Mouse (Mus musculus): ENCODE results near the gene Myl12a.

Myl12a gene

GRCm38 (mm10) chr17:71002744-71003094, at the start of gene Myl12a:
TSS of gene Myl12a (minus strand) at chr17:71002878.
- no peak for DNase-seq (ENCODE audit: low spot score)

- DNase-seq (ENCODE audit: low spot score), result no peak
Measured at GRCm38 (mm10) chr17:71049292-71049691, 46.6 kb upstream of the Myl12a start.

GRCm38 (mm10) chr17:71046856-71047255, 44.2 kb upstream of the Myl12a start:
- DNase-seq (ENCODE audit: low spot score), result no peak

GRCm38 (mm10) chr17:71045591-71045990, 42.9 kb upstream of the Myl12a start:
- DNase-seq (ENCODE audit: low spot score), result no peak

GRCm38 (mm10) chr17:71042645-71043044, 40.0 kb upstream of the Myl12a start:
- DNase-seq (ENCODE audit: low spot score), result no peak

GRCm38 (mm10) chr17:71040582-71040880, 37.9 kb upstream of the Myl12a start:
- DNase-seq (ENCODE audit: low spot score), result no peak

- DNase-seq (ENCODE audit: low spot score), result no peak
Measured at GRCm38 (mm10) chr17:71039851-71040581, 37.3 kb upstream of the Myl12a start.

- DNase-seq (ENCODE audit: low spot score), result no peak
Measured at GRCm38 (mm10) chr17:71038812-71039211, 36.1 kb upstream of the Myl12a start.

GRCm38 (mm10) chr17:71037188-71037587, 34.5 kb upstream of the Myl12a start:
- no peak for DNase-seq (ENCODE audit: low spot score)

- DNase-seq (ENCODE audit: low spot score), result no peak
Measured at GRCm38 (mm10) chr17:71034472-71034871, 31.8 kb upstream of the Myl12a start.

GRCm38 (mm10) chr17:71032719-71033118, 30.0 kb upstream of the Myl12a start:
- DNase-seq (ENCODE audit: low spot score), result no peak

- no peak for DNase-seq (ENCODE audit: low spot score)
Measured at GRCm38 (mm10) chr17:71027186-71027585, 24.5 kb upstream of the Myl12a start.

GRCm38 (mm10) chr17:71025922-71026321, 23.2 kb upstream of the Myl12a start:
- no peak for DNase-seq (ENCODE audit: low spot score)

- DNase-seq (ENCODE audit: low spot score), result no peak
Measured at GRCm38 (mm10) chr17:71024071-71024470, 21.4 kb upstream of the Myl12a start.

- DNase-seq (ENCODE audit: low spot score), result no peak
Measured at GRCm38 (mm10) chr17:71022841-71023240, 20.2 kb upstream of the Myl12a start.

GRCm38 (mm10) chr17:71019860-71020259, 17.2 kb upstream of the Myl12a start:
- no peak for DNase-seq (ENCODE audit: low spot score)

GRCm38 (mm10) chr17:71019309-71019655, 16.6 kb upstream of the Myl12a start:
- no peak for DNase-seq (ENCODE audit: low spot score)

- DNase-seq (ENCODE audit: low spot score), result no peak
Measured at GRCm38 (mm10) chr17:71018616-71019308, 16.1 kb upstream of the Myl12a start.

- DNase-seq (ENCODE audit: low spot score), result no peak
Measured at GRCm38 (mm10) chr17:71018151-71018550, 15.5 kb upstream of the Myl12a start.

- no peak for DNase-seq (ENCODE audit: low spot score)
Measured at GRCm38 (mm10) chr17:71017457-71017998, 14.8 kb upstream of the Myl12a start.

- DNase-seq (ENCODE audit: low spot score), result no peak
Measured at GRCm38 (mm10) chr17:71014911-71015310, 12.2 kb upstream of the Myl12a start.

- DNase-seq (ENCODE audit: low spot score), result no peak
Measured at GRCm38 (mm10) chr17:71013105-71013504, 10.4 kb upstream of the Myl12a start.

GRCm38 (mm10) chr17:71011931-71012662, 9.4 kb upstream of the Myl12a start:
- no peak for DNase-seq (ENCODE audit: low spot score)

All from ovary, postnatal 14 days (tissue).